Mouse (Mus musculus) kidney, postnatal 0 days (tissue): ENCODE results near the gene Ugt1a1. TPM values are rescaled to one million over a fixed set of nuclear protein-coding genes. Genes with fewer than 3 reads are reported as not detected.
A peak's percentile ranks its signal among the peaks of the same experiment; 100 is the strongest.

Experiments
- ATAC-seq: fragments of 200-750 bp; cut with Nextera tagmentation; replicated peaks from 2 replicates; pipeline ENCODE4 v1.8.0; 2017; ENCODE audit warnings: low read depth, moderate number of reproducible peaks, moderate TSS enrichment, moderate library complexity; ENCODE audit not compliant: low FRiP score
- DNase-seq: peaks from one replicate; pipeline ENCODE4 v3.0.0-alpha.2; 2016; ENCODE audit warnings: low spot score
- H3K27ac ChIP-seq: fragments of 300-500 bp; sonication (generic); 2 replicates; pipeline ENCODE4 v1.5.1; 2014; ENCODE audit warnings: mild to moderate bottlenecking
- H3K27me3 ChIP-seq: fragments of 300-500 bp; sonication (generic); 2 replicates; pipeline ENCODE4 v1.6.1; 2014; ENCODE audit warnings: low read length, mixed read lengths; ENCODE audit not compliant: insufficient read depth
- H3K36me3 ChIP-seq: fragments of 300-500 bp; sonication (generic); 2 replicates; pipeline ENCODE4 v1.6.1; 2014; ENCODE audit warnings: low read length, mixed read lengths; ENCODE audit not compliant: insufficient read depth
- H3K4me1 ChIP-seq: fragments of 300-500 bp; sonication (generic); replicated peaks from 2 replicates; pipeline ENCODE4 v1.6.1; 2014; ENCODE audit warnings: antibody characterized with exemption, low read length, mixed read lengths; ENCODE audit not compliant: insufficient read depth
- H3K4me2 ChIP-seq: fragments of 300-500 bp; sonication (generic); 2 replicates; pipeline ENCODE4 v1.6.1; 2014; ENCODE audit warnings: mild to moderate bottlenecking, low read length, moderate library complexity, mixed read lengths
- H3K4me3 ChIP-seq: fragments of 300-500 bp; sonication (generic); replicated peaks from 2 replicates; pipeline ENCODE4 v1.5.1; 2014; ENCODE audit warnings: low read depth, low read length
- H3K9ac ChIP-seq: fragments of 300-500 bp; sonication (generic); 2 replicates; pipeline ENCODE4 v1.6.1; 2014; ENCODE audit warnings: low read depth, low read length
- H3K9me3 ChIP-seq: fragments of 300-500 bp; sonication (generic); replicated peaks from 2 replicates; pipeline ENCODE4 v1.6.1; 2016; ENCODE audit warnings: low read length, inconsistent platforms, mixed read lengths
- CTCF ChIP-seq: IDR thresholded peaks from 2 replicates; pipeline ENCODE4 v1.5.1; 2016; ENCODE audit warnings: antibody characterized with exemption, low read depth, mild to moderate bottlenecking, moderate library complexity
- WGBS: fragments of 180-500 bp; shearing (Covaris S2); extraction: QIAGEN DNeasy Blood & Tissue Kit; methylation state at CpG from one replicate; pipeline ENCODE4 v1.1.7; 2014; 5-methylcytosine and 5-hydroxymethylcytosine counted together
- polyA plus RNA-seq: library from polyadenylated mRNA; unstranded; fragments of >200 nt; fragmentation: Nextera tagmentation; extraction: Ambion mirVana; gene quantifications from 2 replicates; pipeline ENCODE4 v1.2.1, GENCODE M21; 2015

Ugt1a1 gene
- polyA plus RNA-seq, 1 experiment from 2014 or later = 6.2 TPM

- Histone ChIP-seq H3K4me2 (no peak overlapping the region), H3K9me3 (peaks cover 10% of the 10 kb centered on the region), H3K9ac (no peak overlapping the region), H3K4me3 (no peak overlapping the region), H3K27me3 (no peaks in the 10 kb centered on the region), H3K27ac (no peak overlapping the region), H3K36me3 (peaks cover 8% of the 10 kb centered on the region; the same call in 1 of the 2 replicates), H3K4me1 (peaks cover 11% of the 10 kb centered on the region)
- no peak for DNase-seq
- no peak for ATAC-seq
- TF ChIP-seq CTCF = no peak
- 61% methylated on average over 2 of the region's 2 CpGs for WGBS
Measured at GRCm38 (mm10) chr1:88255466-88255857, 43.7 kb downstream of the Ugt1a1 start.

- no peak for ATAC-seq
- peaks cover 11% of the 10 kb centered on the region for H3K4me1 ChIP-seq
- TF ChIP-seq CTCF = no peak
- H3K36me3 ChIP-seq = peaks cover 15% of the 10 kb centered on the region
- H3K4me2 ChIP-seq = no peak overlapping the region
- no peak overlapping the region for H3K9ac ChIP-seq
- WGBS = 79% methylated on average over 13 of the region's 13 CpGs
- no peak for DNase-seq
- H3K27me3 ChIP-seq = no peaks in the 10 kb centered on the region
- no peak overlapping the region for H3K4me3 ChIP-seq
- 0 out of 2 replicates have a peak, but pooled peaks cover 3% of the 10 kb centered on the region for H3K9me3 ChIP-seq
- H3K27ac ChIP-seq = no peak overlapping the region
Measured at GRCm38 (mm10) chr1:88255989-88256754, 44.4 kb downstream of the Ugt1a1 start.

- DNase-seq = no peak
- H3K4me3 ChIP-seq = no peak overlapping the region
- H3K9me3 ChIP-seq = no peaks in the 10 kb centered on the region
- 75% methylated on average over 10 of the region's 10 CpGs for WGBS
- H3K27me3 ChIP-seq = no peaks in the 10 kb centered on the region
- H3K4me2 ChIP-seq = no peak overlapping the region
- no peak overlapping the region for H3K9ac ChIP-seq
- H3K4me1 ChIP-seq = peaks cover 14% of the 10 kb centered on the region
- peaks cover 23% of the 10 kb centered on the region for H3K36me3 ChIP-seq
- TF ChIP-seq CTCF = no peak
- no peak overlapping the region for H3K27ac ChIP-seq
- no peak for ATAC-seq
Measured at GRCm38 (mm10) chr1:88256886-88257663, 45.3 kb downstream of the Ugt1a1 start.

GRCm38 (mm10) chr1:88257681-88258080 is 45.9 kb downstream of the Ugt1a1 start:
- TF ChIP-seq CTCF = no peak
- Histone ChIP-seq H3K27ac (no peak overlapping the region), H3K4me1 (peaks cover 14% of the 10 kb centered on the region), H3K9me3 (no peaks in the 10 kb centered on the region), H3K9ac (no peak overlapping the region), H3K27me3 (no peaks in the 10 kb centered on the region), H3K4me2 (no peak overlapping the region), H3K36me3 (peaks cover 28% of the 10 kb centered on the region), H3K4me3 (no peak overlapping the region)
- no peak for DNase-seq
- 81% methylated on average over 6 of the region's 6 CpGs for WGBS
- ATAC-seq = no peak

GRCm38 (mm10) chr1:88258361-88258760 is 46.6 kb downstream of the Ugt1a1 start:
- no peak for DNase-seq
- 64% methylated on average over 6 of the region's 6 CpGs for WGBS

GRCm38 (mm10) chr1:88258881-88259642 is 47.3 kb downstream of the Ugt1a1 start:
- Histone ChIP-seq H3K4me3 (no peak overlapping the region), H3K27me3 (no peaks in the 10 kb centered on the region), H3K4me2 (no peak overlapping the region), H3K27ac (peak overlapping the region; percentile 0; the same call in 1 of the 2 replicates), H3K9ac (0 out of 2 replicates have a peak overlapping the region, but pooled peaks have one; percentile 0), H3K4me1 (peaks cover 14% of the 10 kb centered on the region), H3K36me3 (peaks cover 42% of the 10 kb centered on the region), H3K9me3 (no peaks in the 10 kb centered on the region)
- TF ChIP-seq CTCF = no peak; the same call in 1 of the 2 replicates
- WGBS = 50% methylated on average over 8 of the region's 8 CpGs
- DNase-seq (peak; percentile 87), ATAC-seq (peak; percentile 4; the same call in 1 of the 2 replicates)

More at GRCm38 (mm10) chr1:88258361-88258760, 46.6 kb downstream of the Ugt1a1 start:
- no peak overlapping the region for H3K9ac ChIP-seq
- no peaks in the 10 kb centered on the region for H3K27me3 ChIP-seq
- no peak overlapping the region for H3K4me3 ChIP-seq
- H3K4me1 ChIP-seq = peaks cover 14% of the 10 kb centered on the region
- ATAC-seq = no peak
- H3K4me2 ChIP-seq = no peak overlapping the region
- TF ChIP-seq CTCF = no peak
- no peaks in the 10 kb centered on the region for H3K9me3 ChIP-seq
- no peak overlapping the region for H3K27ac ChIP-seq
- H3K36me3 ChIP-seq = peaks cover 35% of the 10 kb centered on the region
